Mouse (Mus musculus): ENCODE measurements around the gene Sys1.

The Sys1 gene

DNA sequence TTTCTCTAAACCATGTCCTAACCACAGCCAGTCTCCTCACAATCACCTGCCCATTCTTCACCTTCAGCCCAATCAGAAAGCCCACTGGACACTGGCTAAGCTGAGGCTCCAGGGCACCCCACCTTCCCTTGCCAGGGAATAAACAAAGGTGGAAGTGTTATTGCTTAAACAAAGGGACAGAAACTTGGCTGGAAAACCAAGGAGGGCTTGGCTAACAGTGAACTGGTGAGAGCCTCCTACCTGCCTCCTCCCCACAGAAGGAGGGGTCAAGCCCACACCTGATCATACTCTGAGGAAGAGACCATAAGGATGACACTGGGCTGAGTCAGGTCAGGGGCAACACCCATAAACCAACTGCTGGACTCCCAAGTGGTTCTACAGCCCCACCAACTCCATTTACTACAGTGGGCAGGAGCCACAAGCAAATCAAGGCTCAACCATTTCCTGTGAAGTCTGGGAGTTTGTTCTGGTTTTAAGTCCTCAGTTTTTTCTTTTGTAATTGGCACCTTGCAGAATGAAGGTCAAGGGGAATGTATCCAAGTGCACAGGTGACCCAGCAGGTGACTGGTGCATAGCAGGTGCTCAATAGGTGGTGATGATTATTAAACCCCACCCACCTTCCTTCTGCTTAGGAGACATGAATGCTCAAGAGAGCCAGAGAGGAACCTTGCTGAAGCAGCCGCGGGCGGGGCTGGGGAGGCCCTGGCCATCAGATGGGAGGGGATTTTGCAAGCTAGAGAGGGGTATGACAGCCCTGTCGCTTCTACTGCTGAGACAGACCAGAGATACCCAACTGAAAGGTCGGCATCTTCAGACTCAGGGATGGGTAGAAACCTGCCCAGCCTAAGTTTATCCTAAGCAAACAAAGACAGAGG is 21.3 kb upstream of the Sys1 start:
- no peak for DNase-seq (ENCODE audit: low spot score)

DNA sequence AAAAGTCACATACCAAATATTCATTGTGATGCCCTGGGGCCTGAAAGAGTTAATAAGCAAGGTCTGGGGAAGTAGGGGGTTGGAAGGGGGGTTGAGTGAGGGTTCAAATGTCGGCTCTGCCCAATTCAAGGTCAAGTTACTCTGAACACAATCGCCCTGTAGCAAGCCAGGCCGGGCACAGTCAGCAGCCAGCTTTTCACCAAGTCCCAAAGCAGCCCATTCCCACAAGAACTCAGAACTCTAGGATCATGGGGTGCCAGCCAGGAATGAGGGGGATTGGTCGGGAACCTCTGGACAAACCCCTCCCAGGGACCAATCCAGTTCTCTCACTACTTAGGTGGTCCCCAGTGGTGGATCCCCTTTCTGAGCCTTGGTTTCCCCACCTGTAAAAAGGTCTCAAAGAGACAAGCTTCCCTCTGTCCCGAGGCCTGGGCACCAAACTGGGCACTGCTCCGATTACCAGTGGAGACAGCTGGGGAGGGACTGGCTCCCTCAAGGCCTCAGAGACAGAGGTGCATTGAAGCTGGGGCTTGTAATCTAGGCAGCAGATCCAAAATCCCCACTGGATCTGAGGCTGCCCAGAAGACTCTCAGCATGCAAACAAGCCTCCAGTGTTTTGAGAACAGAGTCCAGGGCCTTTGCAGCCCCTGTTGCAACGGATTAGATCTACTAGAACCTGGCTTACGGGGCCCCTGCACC is 20.4 kb upstream of the Sys1 start:
- DNase-seq (ENCODE audit: low spot score), result no peak

DNA sequence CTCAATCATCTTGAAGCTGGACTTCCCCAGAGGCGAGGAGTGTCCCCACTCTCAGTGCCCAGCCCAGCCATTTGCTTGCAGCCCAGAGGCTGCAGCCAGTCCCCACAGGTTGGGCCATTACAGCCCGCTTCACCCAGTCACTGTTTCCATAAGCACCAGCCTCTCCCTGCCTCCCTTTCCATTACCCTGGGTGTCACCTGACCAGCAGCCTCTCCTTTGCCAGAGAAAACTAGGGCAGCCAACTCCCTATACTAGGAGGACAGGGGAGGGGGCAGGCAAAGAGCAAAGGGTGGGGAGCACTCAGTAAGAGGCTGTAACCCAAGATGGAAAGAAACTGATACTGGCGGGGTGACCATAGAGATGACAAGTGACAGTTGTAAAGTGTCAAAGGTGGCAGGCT is 19.8 kb upstream of the Sys1 start:
- DNase-seq (ENCODE audit: low spot score), result no peak

DNA sequence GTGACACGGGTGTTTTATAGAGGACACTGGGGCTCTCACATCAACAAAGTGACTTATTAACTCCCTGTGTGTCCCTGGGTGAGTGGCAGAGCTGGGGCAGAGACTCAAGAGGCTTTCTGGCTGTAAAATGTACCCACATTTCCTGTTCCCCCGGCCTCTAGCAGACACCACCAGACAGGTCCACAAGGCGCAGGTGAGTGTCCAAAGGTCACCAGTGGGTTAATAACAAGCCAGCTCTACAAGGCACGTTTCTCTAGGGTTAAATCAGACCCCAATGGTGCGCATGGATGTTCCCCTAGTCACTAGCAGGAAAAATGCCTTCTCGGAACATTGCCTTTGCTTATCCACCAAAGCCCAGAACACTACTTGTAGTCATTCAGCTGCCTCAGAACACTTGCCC is 19.1 kb upstream of the Sys1 start:
- DNase-seq (ENCODE audit: low spot score), result no peak

DNA sequence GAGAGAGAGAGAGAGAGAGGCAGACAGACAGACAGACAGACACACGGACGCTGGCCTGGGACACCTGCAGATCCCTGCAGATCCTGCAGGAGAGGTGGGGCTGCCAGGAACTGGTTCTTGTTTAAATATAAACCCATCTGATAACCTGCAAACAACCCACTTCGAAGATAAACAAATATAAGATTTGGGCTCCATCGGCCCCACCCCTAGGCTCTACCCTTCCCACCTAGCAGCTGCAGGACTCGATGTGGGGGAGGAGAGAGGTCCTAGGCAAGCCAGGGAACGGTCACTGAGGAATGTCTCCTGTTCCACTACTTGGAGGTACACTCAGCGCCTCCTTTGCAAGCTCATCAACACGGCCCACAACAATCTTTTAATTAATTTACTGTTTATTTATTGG is 18.5 kb upstream of the Sys1 start:
- DNase-seq (ENCODE audit: low spot score), result no peak

DNA sequence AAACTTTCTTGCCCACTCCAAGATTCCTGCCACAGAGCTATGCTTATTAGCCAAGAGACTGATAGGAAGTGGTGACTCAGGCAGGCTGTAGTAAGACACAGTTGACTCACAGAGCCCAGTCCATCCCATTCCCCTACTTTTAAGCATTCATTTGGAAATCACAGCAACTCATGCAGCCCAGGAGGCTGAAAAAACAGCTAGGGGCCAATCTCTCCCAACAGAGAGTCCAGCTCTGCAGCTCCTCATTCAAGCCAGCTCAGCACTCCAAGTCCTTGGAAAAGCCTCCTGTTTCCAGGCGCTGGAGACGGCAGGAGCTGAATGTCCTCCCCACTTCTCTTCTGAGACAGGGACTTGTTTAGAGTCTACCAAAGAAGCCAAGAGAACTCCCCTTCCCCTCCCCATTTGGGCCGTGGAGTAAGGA is 17.8 kb upstream of the Sys1 start:
- no peak for DNase-seq (ENCODE audit: low spot score)

DNA sequence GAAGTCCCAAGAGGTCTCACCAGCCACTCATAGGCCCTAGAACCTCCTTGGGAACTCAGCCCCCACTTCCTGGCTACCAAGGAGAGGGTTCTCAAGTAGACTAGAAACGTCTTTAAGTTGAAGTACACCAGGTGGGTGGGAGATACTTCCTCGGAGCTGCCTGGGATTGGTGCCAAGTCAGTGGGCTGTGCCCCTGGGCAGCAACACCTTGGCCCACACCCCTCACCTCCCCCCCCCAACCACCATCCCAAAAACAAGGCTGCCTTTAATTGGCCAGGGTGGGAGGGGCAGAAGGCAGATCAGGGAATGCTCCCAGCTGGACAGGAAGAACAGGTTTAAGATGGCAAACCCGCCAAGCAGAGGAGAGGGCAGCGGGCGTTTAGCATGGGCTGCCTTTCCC is 16.4 kb upstream of the Sys1 start:
- no peak for DNase-seq (ENCODE audit: low spot score)

DNA sequence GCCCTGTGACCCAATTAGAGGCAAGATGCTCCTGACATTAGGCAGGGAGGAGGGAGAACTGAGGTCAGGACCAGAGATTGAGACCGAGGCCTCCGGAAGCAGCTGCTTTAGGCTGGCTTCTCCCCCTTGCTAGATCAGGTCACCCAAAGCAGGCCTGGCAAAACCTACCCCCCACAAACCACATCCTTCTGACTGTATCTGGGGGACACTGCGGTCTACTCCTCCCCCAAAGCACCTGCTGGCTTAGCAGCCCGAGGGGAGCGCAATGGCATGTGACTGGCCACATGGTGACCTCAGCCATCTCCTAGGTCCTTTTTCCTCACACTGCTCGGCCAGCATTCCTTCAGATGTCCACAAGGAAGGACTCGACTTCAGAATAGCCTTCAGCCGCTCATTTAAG is 15.6 kb upstream of the Sys1 start:
- no peak for DNase-seq (ENCODE audit: low spot score)

DNA sequence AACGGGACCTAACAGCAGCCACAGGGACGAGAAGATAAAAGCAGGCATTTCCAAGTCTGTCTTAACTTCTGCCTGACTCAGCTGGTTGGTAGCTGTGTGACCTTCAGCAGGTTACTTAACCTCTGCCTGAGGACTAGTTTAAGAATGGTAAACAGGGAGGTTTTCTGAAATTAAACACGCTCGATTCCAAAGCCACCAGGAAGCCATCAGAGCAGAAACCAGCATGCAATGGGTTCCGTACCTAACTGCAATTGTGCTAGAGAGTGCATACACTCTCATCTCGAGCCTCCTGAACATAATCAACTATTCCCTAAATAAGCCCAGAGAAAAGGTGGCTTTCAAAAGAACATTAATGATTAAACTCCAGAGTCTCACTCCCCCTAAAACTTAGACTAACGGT is 15.0 kb upstream of the Sys1 start:
- no peak for DNase-seq (ENCODE audit: low spot score)

DNA sequence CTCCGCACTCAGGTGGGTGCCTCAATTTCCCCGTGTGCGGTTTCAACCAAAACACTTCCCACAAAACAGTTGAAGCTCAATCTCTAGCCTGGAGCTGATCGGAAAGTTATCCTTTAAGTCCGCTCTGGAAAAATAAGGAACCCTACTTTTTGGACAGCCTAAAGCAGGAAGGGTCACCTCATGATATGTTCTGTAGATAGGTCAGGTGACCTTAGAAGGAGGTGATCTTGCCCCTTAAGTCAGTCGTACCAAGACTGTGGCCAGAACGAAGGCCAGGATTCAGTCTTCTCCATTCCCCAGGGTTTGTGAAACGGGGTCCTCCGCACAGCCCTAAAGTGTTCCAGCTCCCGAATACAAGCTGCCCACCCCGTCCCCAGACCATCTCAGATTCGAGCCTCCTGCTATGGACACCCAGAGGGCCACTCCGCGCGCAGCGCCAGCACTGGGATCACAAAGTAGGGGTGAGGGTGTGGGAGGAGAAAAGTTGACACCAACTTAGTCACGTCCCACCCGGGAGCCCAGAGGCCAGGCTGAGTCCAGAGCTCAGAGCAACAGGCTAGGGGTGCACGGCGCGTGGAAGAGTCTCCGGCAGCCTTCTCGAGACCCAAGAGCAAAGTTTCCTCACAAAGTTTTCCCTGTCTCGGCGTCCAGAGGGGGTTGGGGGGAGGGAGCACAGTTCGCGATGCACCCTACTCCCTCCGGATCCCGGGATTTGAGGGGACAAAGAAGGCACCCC is 14.3 kb upstream of the Sys1 start:
- peak; percentile 71 for DNase-seq (ENCODE audit: low spot score)

DNA sequence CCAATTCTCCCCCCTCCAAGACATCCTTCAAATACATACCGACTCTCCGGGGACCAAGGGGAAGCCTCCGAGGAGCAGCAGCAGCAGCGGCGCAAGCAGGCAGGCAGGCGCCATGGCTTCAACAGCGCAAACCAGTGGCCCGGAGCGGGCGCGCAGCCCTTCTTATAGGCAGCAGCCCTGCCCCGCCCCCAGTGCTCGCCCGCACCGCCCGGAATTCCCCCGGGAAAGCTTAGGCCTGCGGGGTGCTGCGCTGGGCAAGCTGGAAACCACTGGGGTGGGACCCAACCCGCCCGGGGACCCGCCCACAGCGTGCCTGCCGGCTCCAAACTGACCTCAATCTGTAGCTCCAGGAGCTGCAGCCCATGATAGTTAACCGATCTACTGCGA is 13.7 kb upstream of the Sys1 start:
- DNase-seq (ENCODE audit: low spot score), result peak; percentile 93

DNA sequence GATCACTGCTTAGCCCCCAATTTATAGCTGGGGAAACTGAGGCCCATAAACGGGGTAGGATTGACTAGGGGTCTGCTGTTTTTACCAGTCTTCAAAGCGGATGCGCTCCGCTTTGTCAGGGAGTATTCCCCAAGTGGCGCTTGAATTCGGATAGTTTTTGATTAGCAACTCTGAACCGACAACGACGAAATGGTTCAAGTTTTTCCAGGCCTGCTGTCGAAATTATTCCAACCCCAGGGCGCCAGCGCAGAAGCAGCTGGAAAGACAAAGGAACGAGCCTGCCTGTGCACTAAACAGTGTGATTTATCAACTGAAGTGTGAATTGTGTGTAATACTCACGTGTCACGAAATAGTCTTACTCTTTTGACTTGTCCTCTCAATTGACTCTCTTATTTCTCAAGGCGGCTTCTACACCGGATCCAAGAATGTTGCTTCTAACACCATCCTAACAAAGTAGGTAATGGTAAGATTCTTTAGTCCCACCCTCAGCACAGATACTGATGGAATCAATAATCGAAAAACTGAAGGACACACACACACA is 13.2 kb upstream of the Sys1 start, which contains the start of gene Sdc4:
Gene Sdc4, minus strand, starts transcription at position 428 of the 541 bp plus-strand sequence.
- no peak for DNase-seq (ENCODE audit: low spot score)

DNA sequence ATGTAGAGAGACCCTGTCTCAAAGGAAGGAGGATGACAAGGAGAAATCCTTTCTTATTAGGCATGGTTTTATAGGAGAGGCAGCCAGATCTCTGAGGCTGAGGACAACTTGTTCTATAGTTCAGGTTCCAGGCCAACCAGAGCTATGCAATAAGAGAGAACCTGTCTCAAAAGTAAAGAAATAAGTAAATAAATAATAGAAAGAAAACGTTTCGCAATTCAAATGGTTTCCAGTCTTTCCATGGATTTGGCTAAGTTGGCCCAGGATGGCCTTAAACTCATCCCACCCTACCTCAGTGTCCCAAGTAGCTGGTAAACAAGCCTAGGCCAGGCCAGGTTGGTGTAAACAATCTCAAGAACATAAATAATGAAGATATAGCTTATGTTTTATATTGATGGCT is 12.1 kb upstream of the Sys1 start:
- DNase-seq (ENCODE audit: low spot score), result no peak

DNA sequence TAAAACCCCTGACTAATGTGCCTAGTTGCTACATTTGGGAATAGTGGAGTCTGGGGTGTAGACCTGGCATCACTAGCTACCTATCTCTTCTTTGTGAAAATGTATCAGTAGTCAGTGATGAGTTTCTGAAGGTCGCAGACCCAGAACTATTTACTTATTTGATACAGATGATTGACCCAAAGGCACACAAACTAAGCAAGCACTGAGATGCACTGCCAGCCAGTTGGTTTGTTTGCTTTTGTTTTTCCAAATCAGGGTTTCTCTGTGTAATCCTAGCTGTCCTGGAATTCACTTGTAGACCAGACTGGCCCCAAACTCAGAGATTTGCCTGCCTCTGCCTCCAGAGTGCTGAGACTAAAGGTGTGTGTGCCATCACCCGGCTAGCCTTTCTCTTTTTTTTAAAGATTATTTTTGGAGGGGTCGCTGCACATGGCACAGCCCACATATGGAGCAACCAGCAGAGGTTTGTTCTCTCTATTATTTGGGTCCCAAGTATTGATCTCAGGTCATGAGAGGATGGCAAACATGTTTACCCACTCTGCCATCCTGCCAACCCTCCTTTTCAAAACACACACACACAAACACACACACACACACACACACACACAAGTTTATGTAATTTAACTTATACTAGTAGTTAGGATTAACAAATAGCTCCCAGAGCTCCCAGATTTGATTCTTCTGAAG is 11.2 kb upstream of the Sys1 start:
- DNase-seq (ENCODE audit: low spot score), result no peak

DNA sequence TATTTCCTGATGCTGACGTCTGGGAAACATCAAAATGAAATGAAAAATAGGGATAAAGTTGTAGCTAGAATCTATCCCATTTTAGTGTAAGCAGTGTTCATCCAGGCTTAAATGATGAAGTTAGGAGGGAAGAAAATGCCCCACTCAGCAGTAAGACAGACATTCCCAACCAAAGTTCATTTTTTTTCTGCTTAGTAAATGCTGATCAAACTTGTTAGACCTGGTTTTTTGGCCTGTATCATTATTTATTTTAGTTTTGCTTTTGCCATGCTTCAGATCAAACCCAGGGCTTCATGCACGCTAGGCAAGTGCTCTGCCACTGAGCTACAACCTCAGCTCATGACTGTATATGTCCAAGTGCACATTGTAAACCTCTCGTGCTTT is 10.7 kb upstream of the Sys1 start:
- no peak for DNase-seq (ENCODE audit: low spot score)

DNA sequence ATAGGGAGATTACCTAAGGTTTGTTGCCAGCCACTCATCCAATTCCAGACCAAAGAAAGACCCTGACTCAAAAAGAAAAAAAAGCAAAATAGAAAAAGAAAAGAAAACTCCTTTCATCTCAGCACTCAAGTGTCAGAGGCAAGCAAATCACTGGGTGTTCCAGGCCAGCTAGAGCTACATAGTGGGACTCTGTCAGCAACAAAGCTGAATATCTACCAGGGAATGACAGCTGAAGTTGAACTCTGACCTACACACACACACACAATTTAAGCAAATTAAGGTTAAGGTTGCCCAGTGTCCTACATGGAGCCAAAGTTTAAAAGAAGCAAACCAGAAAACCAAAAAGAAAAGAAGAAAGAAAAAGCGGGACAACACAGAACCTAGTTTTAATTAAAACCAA is 8.6 kb upstream of the Sys1 start:
- DNase-seq (ENCODE audit: low spot score), result no peak

DNA sequence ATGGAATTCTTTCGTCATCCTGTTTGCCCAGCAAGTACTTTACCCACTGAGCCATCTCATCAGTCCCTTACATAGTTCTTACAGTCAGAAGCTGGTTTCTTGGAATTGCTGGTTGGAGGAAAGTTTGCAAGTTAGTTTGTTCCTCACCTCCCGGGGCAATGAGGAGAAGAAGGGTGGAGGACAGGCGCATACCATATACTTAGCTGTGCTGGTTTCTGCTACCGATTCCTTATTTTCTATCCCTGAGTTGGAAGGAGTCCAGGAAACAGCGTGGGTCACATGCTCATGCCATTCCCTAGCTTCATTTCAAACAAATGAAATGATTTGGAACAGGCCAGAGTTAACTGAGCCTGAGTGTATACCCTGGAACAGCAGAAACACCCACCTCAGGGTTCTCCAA is 7.8 kb upstream of the Sys1 start:
- no peak for DNase-seq (ENCODE audit: low spot score)

DNA sequence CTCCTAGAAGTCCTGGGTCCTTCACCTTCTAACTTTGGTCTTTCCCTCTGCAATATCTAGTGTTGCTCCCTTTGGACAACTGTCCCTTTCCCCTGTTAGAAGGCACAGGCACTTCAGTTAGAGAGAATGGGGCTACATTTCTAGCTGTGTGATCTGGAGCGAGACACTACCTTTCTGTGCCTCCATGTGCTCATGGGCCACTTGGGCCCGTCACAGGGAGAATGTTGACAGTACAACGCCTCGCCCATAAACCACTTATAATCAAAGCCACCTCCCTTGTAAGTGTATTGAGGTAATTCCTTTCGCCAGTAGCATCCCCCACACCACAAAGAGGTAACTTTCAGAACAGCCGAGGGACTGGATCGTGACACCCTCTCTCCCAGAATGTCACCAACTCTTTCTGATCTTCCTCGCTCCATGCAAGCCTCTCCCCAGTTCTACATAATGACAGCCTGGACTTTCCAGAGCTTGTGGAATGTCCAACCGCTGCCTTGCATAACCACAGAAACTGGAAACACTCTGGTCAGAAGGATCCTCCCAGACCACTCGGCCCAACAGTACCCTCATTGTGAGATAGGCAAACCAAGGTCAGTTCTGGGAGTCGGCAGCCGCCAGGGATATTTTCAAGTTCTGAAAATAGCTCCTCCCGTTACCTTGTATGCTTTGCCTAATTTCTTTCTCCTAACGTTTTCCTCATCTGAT is 7.3 kb upstream of the Sys1 start:
- DNase-seq (ENCODE audit: low spot score), result no peak

DNA sequence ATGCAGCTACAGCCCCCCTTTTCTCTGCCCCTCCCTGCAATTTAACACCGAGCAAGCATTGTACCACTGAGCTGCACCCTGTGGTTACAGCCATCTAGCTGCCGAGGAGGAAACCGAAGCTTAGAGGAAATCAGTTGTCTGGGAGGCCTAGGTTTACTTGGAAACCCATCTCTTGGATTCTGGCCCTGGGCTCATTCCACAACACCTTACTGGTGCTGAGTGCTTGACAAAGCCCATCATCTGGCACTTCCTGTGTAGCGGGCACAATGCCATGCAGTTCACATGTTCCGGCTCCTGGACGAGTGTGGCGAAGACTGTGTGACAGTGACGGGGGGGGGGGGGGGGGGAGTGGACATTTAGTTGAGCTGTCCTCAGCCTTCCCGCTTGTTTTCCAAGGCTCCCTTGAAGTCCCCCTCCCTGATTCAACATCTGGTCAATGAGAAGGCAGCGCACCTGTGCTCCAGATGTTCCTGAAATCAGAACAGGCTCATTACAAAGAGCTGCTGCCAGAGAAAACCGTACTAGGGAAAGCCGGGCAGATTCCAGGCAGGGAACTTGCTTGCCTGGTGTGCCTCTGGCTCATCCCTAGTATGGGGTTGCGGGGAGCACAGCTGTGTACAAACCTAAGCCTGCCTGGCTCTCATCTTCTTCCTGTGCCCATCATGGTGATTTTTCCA is 4.6 kb upstream of the Sys1 start:
- DNase-seq (ENCODE audit: low spot score), result no peak

DNA sequence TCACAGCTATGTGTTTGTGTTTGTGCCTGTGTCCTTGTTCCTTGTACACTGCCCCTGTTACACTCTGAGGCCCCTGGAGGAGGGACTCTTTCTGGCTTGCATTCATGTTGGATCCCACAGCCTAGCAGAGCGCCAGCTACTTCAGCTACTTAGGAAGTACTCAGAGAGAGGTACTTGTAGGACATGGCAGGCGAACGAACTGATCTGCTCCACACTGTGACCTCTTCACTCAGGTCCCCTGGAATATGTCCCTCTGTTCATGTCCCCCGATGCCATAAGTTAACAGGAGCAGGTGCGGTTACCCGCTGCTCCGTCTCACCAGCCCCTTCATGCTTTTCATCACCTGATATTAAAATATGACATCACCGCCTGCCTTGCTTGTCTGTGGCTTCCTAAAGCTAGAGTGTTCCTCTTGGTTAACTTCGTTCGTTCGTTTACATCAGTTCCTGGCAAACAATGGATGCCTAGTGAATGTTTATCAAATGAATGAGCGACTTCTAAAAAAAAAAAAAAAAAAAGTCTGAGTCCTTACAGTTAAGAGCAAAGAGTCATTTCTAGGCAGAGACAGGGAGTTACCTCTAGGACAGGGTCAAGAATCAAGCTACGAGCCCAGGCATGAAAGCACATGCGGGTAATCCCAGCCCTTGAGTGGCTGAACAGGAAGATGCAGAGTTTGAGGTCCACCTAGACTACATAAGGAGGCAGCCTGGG is 3.6 kb upstream of the Sys1 start:
- no peak for DNase-seq (ENCODE audit: low spot score)

All from testis, postnatal 10 days (tissue).